Mouse (Mus musculus) thymus, adult 2 months (tissue): ENCODE measurements around the gene Wdr90.

ENCODE experiments used
- CTCF ChIP-seq: fragments of 200-500 bp; IDR thresholded peaks from 2 replicates; pipeline ENCODE4 v1.5.1; 2012; ENCODE audit warnings: mild to moderate bottlenecking, control low read depth, low read length, moderate library complexity, borderline replicate concordance; ENCODE audit not compliant: control insufficient read depth, poor library complexity, insufficient read depth; ENCODE audit errors: extremely low read depth
- POLR2A ChIP-seq: fragments of 200-500 bp; IDR thresholded peaks from 2 replicates; pipeline ENCODE4 v1.6.1; 2012; ENCODE audit warnings: mild to moderate bottlenecking, low read length, control low read depth, moderate library complexity; ENCODE audit not compliant: control insufficient read depth, poor library complexity, insufficient read depth; ENCODE audit errors: extremely low read depth

GRCm38 (mm10) chr17:25887467-25887866 lies 26.2 kb upstream of the Wdr90 start:
- TF ChIP-seq CTCF (no peak), POLR2A (no peak)
